Mouse (Mus musculus): ENCODE measurements around the gene Xpr1. TPM values are rescaled to one million over a fixed set of nuclear protein-coding genes. Genes with fewer than 3 reads are reported as not detected.

Gene Xpr1
- polyA plus RNA-seq, 1 experiment from 2014 or later = 10.1 TPM

GRCm38 (mm10) chr1:155252631-155253121 lies 164.5 kb downstream of the Xpr1 start:
- no peaks in the 10 kb centered on the region for H3K9me3 ChIP-seq (replicated peaks)
- peaks cover 16% of the 10 kb centered on the region for H3K4me1 ChIP-seq
- no peaks in the 10 kb centered on the region for H3K36me3 ChIP-seq
- WGBS = 55% methylated on average over 6 of the region's 6 CpGs
- H3K27ac ChIP-seq = no peak overlapping the region
- H3K4me3 ChIP-seq = no peak overlapping the region
- 0 out of 2 replicates have a peak, but pooled peaks cover 8% of the 10 kb centered on the region for H3K27me3 ChIP-seq (ENCODE audit: low read depth, poor library complexity, severe bottlenecking)
- DNase-seq (ENCODE audit: low spot score) = no peak

DNA sequence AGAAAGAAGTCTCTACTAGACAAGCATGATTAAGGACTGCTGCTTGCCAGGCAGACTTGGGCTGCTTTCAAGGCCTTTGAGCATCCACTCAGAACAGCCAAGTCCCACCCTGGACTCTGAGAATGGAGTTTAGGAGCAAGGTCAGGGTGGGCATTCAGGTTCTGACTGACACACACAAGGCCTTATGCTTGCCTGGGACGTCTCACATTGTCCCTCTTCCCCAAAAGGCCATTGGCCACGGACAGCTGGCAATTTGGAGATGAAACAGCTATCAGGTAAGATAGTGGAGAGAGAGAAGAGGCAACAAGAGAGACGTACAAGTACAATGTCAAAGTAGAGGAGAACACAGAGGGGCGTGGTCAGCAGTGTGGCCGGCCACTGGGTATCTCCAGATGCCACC lies 165.6 kb downstream of the Xpr1 start:
- Histone ChIP-seq H3K4me1 (peaks cover 22% of the 10 kb centered on the region), H3K36me3 (no peaks in the 10 kb centered on the region), H3K27ac (no peak overlapping the region), H3K9me3 (replicated peaks) (no peaks in the 10 kb centered on the region), H3K27me3 (ENCODE audit: low read depth, poor library complexity, severe bottlenecking) (0 out of 2 replicates have a peak, but pooled peaks cover 12% of the 10 kb centered on the region), H3K4me3 (no peak overlapping the region)
- DNase-seq (ENCODE audit: low spot score) = no peak
- WGBS = 84% methylated on average over 5 of the region's 5 CpGs

- Histone ChIP-seq H3K4me1 (peaks cover 22% of the 10 kb centered on the region), H3K9me3 (replicated peaks) (no peaks in the 10 kb centered on the region), H3K27me3 (ENCODE audit: low read depth, poor library complexity, severe bottlenecking) (0 out of 2 replicates have a peak, but pooled peaks cover 13% of the 10 kb centered on the region), H3K4me3 (no peak overlapping the region), H3K27ac (no peak overlapping the region), H3K36me3 (no peaks in the 10 kb centered on the region)
- 38% methylated on average over 4 of the region's 4 CpGs for WGBS
- no peak for DNase-seq (ENCODE audit: low spot score)
These were observed 166.6 kb downstream of the Xpr1 start for GRCm38 (mm10) chr1:155250531-155251135.

- Histone ChIP-seq H3K4me1 (peaks cover 28% of the 10 kb centered on the region), H3K27ac (no peak overlapping the region), H3K27me3 (ENCODE audit: low read depth, poor library complexity, severe bottlenecking) (0 out of 2 replicates have a peak, but pooled peaks cover 19% of the 10 kb centered on the region), H3K4me3 (no peak overlapping the region), H3K9me3 (replicated peaks) (no peaks in the 10 kb centered on the region), H3K36me3 (no peaks in the 10 kb centered on the region)
- 31% methylated on average over 5 of the region's 5 CpGs for WGBS
- no peak for DNase-seq (ENCODE audit: low spot score)
These were observed 167.3 kb downstream of the Xpr1 start for GRCm38 (mm10) chr1:155249896-155250295.

DNA sequence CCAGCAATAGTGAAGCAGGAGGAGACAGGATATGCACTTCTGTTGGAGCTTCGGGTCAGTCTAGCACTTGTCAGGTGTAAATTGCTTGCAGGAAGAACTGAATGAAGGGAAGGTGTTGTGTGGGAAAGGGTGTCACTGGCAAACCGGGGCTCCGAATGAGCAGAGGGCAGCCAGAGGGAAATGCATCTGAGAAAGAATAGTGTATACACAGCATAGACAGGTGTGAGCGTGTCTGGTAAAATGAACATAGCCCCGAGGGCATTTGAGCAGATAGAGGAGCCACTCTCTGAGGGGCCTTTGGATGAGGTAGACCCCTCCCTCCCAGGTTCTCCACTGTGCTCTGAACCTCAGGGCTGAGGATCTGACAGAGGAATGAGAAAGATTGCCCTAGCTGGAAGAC lies 169.2 kb downstream of the Xpr1 start:
- DNase-seq (ENCODE audit: low spot score) = no peak
- Histone ChIP-seq H3K27ac (no peak overlapping the region), H3K9me3 (replicated peaks) (no peaks in the 10 kb centered on the region), H3K4me3 (no peak overlapping the region), H3K4me1 (peaks cover 43% of the 10 kb centered on the region), H3K36me3 (no peaks in the 10 kb centered on the region), H3K27me3 (ENCODE audit: low read depth, poor library complexity, severe bottlenecking) (0 out of 2 replicates have a peak, but pooled peaks cover 19% of the 10 kb centered on the region)
- 51% methylated on average over 5 of the region's 5 CpGs for WGBS

DNA sequence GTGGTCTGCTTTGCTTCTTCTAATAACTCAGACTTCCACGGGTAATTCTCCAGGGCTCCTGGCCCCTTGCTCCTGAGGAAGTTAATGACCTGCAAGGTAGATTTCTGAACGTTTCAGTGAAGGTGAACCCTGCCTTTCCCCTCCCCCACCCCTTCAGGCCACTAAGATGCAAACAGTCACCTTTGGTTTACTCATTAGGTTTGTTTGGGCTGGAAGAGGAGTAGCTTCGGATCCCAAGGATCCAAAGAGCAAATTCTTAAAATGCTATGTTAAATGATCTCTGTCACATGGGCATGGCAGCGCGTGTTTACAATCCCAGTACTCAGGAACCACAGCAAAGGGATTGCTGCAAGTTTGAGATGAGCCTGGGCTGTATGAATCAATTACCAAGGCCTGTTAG lies 169.8 kb downstream of the Xpr1 start:
- Histone ChIP-seq H3K4me1 (peaks cover 38% of the 10 kb centered on the region), H3K27me3 (ENCODE audit: low read depth, poor library complexity, severe bottlenecking) (0 out of 2 replicates have a peak, but pooled peaks cover 19% of the 10 kb centered on the region)
- 34% methylated on average over 5 of the region's 5 CpGs for WGBS

GRCm38 (mm10) chr1:155245516-155245915 lies 171.7 kb downstream of the Xpr1 start:
- H3K27me3 ChIP-seq (ENCODE audit: low read depth, poor library complexity, severe bottlenecking) = 0 out of 2 replicates have a peak, but pooled peaks cover 19% of the 10 kb centered on the region
- 0 out of 2 replicates have a peak overlapping the region, but pooled peaks have one; percentile 96 for H3K27ac ChIP-seq
- 43% methylated on average over 7 of the region's 7 CpGs for WGBS
- H3K36me3 ChIP-seq = peaks cover 17% of the 10 kb centered on the region
- no peak for DNase-seq (ENCODE audit: low spot score)
- peak overlapping the region; percentile 76; the same call in 1 of the 2 replicates for H3K4me3 ChIP-seq
- peaks cover 38% of the 10 kb centered on the region for H3K4me1 ChIP-seq
- H3K9me3 ChIP-seq (replicated peaks) = no peaks in the 10 kb centered on the region

More for the DNA sequence above, 169.8 kb downstream of the Xpr1 start:
- H3K9me3 ChIP-seq (replicated peaks) = no peaks in the 10 kb centered on the region
- no peak overlapping the region for H3K27ac ChIP-seq
- H3K36me3 ChIP-seq = no peaks in the 10 kb centered on the region
- no peak overlapping the region for H3K4me3 ChIP-seq
- DNase-seq (ENCODE audit: low spot score) = no peak

- Histone ChIP-seq H3K9me3 (replicated peaks) (no peaks in the 10 kb centered on the region), H3K27me3 (ENCODE audit: low read depth, poor library complexity, severe bottlenecking) (0 out of 2 replicates have a peak, but pooled peaks cover 19% of the 10 kb centered on the region), H3K36me3 (peaks cover 24% of the 10 kb centered on the region), H3K4me1 (peaks cover 39% of the 10 kb centered on the region), H3K4me3 (peak overlapping the region; percentile 76), H3K27ac (peak overlapping the region; percentile 96)
- DNase-seq (ENCODE audit: low spot score) = no peak
- WGBS = 2% methylated on average over 29 of the region's 29 CpGs
These were observed 172.4 kb downstream of the Xpr1 start for GRCm38 (mm10) chr1:155244771-155245211.

DNA sequence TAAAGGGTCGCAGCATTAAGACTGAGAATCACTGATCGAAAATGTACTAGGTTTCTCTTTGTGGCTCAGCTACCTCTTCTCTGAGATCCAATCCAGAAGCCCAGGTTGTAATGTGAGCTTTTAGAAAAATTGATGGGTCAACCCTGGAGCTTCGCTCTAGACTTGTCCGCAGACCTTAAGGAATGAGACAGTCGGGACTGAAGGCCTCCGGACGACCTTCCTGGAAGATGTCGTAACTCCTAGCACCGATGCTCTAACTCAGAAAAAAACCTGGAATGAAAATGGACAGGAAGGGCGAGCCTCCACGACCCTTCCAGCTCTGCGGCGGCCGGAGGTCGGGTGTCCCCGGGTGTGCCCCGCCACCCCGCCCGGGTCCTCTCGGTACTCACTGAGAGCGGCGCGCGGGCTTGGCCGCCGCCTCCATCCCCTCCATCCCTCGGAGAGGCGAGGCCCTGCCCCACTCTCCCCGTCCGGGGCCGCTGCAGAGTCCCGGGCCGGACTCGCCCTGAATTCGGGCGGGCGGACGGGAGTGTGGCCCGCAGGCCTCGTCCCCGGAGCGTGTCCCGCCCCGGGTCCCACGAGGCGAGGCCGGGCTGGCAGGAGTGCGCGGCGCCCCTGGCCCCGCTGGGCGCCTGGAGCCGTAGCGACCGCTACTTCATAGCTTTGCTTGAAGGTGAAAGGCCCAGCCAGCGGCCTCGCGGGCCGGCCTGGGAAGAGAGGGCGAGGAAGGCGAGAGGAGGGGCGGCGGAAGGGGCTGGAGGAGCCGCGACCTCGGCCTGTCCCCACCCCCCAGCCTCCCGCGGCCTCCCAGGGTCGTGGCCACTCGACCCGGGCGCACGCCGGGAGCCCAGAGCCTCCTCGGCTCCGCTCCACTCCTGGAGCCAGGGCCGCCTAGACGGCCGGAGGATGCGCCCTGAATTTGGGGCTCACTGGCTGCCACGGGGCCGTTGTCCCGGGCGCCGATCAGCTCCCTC lies 173.1 kb downstream of the Xpr1 start, which contains the start of gene BC034090:
BC034090 (minus strand) TSS at position 648 of the 974 bp plus-strand sequence.
- H3K4me1 ChIP-seq = peaks cover 44% of the 10 kb centered on the region
- H3K4me3 ChIP-seq = peak within 1 kb of the TSS; percentile 76
- no peaks in the 10 kb centered on the region for H3K9me3 ChIP-seq (replicated peaks)
- 1% methylated on average over 85 of the region's 85 CpGs for WGBS
- H3K36me3 ChIP-seq = peaks cover 31% of the 10 kb centered on the region
- H3K27me3 ChIP-seq (ENCODE audit: low read depth, poor library complexity, severe bottlenecking) = 0 out of 2 replicates have a peak, but pooled peaks cover 18% of the 10 kb centered on the region
- DNase-seq (ENCODE audit: low spot score) = peak; percentile 83
- peak within 1 kb of the TSS; percentile 96 for H3K27ac ChIP-seq

DNA sequence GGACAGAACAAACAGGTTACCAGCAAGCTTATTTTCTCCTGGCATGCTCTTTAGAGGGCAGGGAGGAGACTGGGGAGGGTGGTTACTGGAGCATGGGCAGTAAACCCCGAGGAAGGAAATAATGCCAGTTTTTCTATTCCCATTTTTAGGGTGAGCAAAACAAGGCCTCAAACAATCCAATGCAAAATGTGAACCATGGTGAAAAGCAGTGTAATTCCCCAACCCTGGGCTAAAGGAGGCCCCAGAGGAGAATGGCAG lies 174.8 kb downstream of the Xpr1 start:
- H3K36me3 ChIP-seq = peaks cover 46% of the 10 kb centered on the region
- no peak for DNase-seq (ENCODE audit: low spot score)
- peaks cover 45% of the 10 kb centered on the region for H3K4me1 ChIP-seq
- no peak overlapping the region for H3K27ac ChIP-seq
- 0 out of 2 replicates have a peak, but pooled peaks cover 9% of the 10 kb centered on the region for H3K27me3 ChIP-seq (ENCODE audit: low read depth, poor library complexity, severe bottlenecking)
- WGBS = 87% methylated on average over 1 of the region's 1 CpGs
- no peaks in the 10 kb centered on the region for H3K9me3 ChIP-seq (replicated peaks)
- H3K4me3 ChIP-seq = no peak overlapping the region

- 0 out of 2 replicates have a peak, but pooled peaks cover 7% of the 10 kb centered on the region for H3K27me3 ChIP-seq (ENCODE audit: low read depth, poor library complexity, severe bottlenecking)
- 84% methylated on average over 12 of the region's 12 CpGs for WGBS
- H3K27ac ChIP-seq = no peak overlapping the region
- H3K4me1 ChIP-seq = peaks cover 43% of the 10 kb centered on the region
- H3K9me3 ChIP-seq (replicated peaks) = no peaks in the 10 kb centered on the region
- H3K4me3 ChIP-seq = no peak overlapping the region
- H3K36me3 ChIP-seq = peaks cover 52% of the 10 kb centered on the region
- DNase-seq (ENCODE audit: low spot score) = no peak
These were observed 175.3 kb downstream of the Xpr1 start for GRCm38 (mm10) chr1:155241701-155242487.
